Mouse (Mus musculus): ENCODE results near the gene Rpl29. TPM values are rescaled to one million over a fixed set of nuclear protein-coding genes. Genes with fewer than 3 reads are reported as not detected.

The Rpl29 gene
- polyA plus RNA-seq, 1 experiment: 719 TPM

- 0 out of 2 replicates have a peak, but pooled peaks cover 4% of the 10 kb centered on the region for H3K4me1 ChIP-seq (ENCODE audit: control insufficient read depth, insufficient read depth, low read length)
- no peak for TF ChIP-seq CTCF (IDR thresholded peaks at IDR 0.05; ENCODE audit: extremely low read depth, insufficient read depth, low read length)
- TF ChIP-seq POLR2A (IDR thresholded peaks at IDR 0.05; ENCODE audit: extremely low read depth, insufficient read depth, low read length): no peak
- H3K4me3 ChIP-seq (ENCODE audit: insufficient read depth, low read length): no peak overlapping the region
- H3K27ac ChIP-seq (ENCODE audit: insufficient read depth, low read length): no peak overlapping the region
Observed at GRCm38 (mm10) chr9:106466721-106467120, 37.5 kb downstream of the Rpl29 start.

- Histone ChIP-seq H3K27ac (ENCODE audit: insufficient read depth, low read length) (no peak overlapping the region), H3K4me1 (ENCODE audit: control insufficient read depth, insufficient read depth, low read length) (0 out of 2 replicates have a peak, but pooled peaks cover 8% of the 10 kb centered on the region), H3K4me3 (ENCODE audit: insufficient read depth, low read length) (no peak overlapping the region)
- no peak for TF ChIP-seq CTCF (IDR thresholded peaks at IDR 0.05; ENCODE audit: extremely low read depth, insufficient read depth, low read length)
- TF ChIP-seq POLR2A (IDR thresholded peaks at IDR 0.05; ENCODE audit: extremely low read depth, insufficient read depth, low read length): no peak
Observed at GRCm38 (mm10) chr9:106467746-106468145, 38.5 kb downstream of the Rpl29 start.

- no peak overlapping the region for H3K27ac ChIP-seq (ENCODE audit: insufficient read depth, low read length)
- 0 out of 2 replicates have a peak, but pooled peaks cover 6% of the 10 kb centered on the region for H3K4me1 ChIP-seq (ENCODE audit: control insufficient read depth, insufficient read depth, low read length)
- no peak overlapping the region for H3K4me3 ChIP-seq (ENCODE audit: insufficient read depth, low read length)
- no peak for TF ChIP-seq CTCF (IDR thresholded peaks at IDR 0.05; ENCODE audit: extremely low read depth, insufficient read depth, low read length)
- no peak for TF ChIP-seq POLR2A (IDR thresholded peaks at IDR 0.05; ENCODE audit: extremely low read depth, insufficient read depth, low read length)
Observed at GRCm38 (mm10) chr9:106469317-106469716, 40.1 kb downstream of the Rpl29 start.

GRCm38 (mm10) chr9:106469776-106470175, 40.5 kb downstream of the Rpl29 start:
- Histone ChIP-seq H3K4me1 (ENCODE audit: control insufficient read depth, insufficient read depth, low read length) (0 out of 2 replicates have a peak, but pooled peaks cover 5% of the 10 kb centered on the region), H3K4me3 (ENCODE audit: insufficient read depth, low read length) (no peak overlapping the region), H3K27ac (ENCODE audit: insufficient read depth, low read length) (no peak overlapping the region)
- TF ChIP-seq POLR2A (IDR thresholded peaks at IDR 0.05; ENCODE audit: extremely low read depth, insufficient read depth, low read length): no peak
- TF ChIP-seq CTCF (IDR thresholded peaks at IDR 0.05; ENCODE audit: extremely low read depth, insufficient read depth, low read length): no peak

GRCm38 (mm10) chr9:106470991-106471750, 41.9 kb downstream of the Rpl29 start:
- Histone ChIP-seq H3K4me1 (ENCODE audit: control insufficient read depth, insufficient read depth, low read length) (peaks cover 7% of the 10 kb centered on the region; the same call in 1 of the 2 replicates), H3K27ac (ENCODE audit: insufficient read depth, low read length) (peak overlapping the region; percentile 63; the same call in 1 of the 2 replicates), H3K4me3 (ENCODE audit: insufficient read depth, low read length) (no peak overlapping the region)
- TF ChIP-seq POLR2A (IDR thresholded peaks at IDR 0.05; ENCODE audit: extremely low read depth, insufficient read depth, low read length): no peak
- no peak for TF ChIP-seq CTCF (IDR thresholded peaks at IDR 0.05; ENCODE audit: extremely low read depth, insufficient read depth, low read length)

GRCm38 (mm10) chr9:106471892-106472291, 42.6 kb downstream of the Rpl29 start:
- H3K4me3 ChIP-seq (ENCODE audit: insufficient read depth, low read length): no peak overlapping the region
- TF ChIP-seq CTCF (IDR thresholded peaks at IDR 0.05; ENCODE audit: extremely low read depth, insufficient read depth, low read length) (no peak), POLR2A (IDR thresholded peaks at IDR 0.05; ENCODE audit: extremely low read depth, insufficient read depth, low read length) (0 out of 2 replicates have a peak, but pooled peaks have one; percentile 20)
- H3K27ac ChIP-seq (ENCODE audit: insufficient read depth, low read length): peak overlapping the region; percentile 63; the same call in 1 of the 2 replicates
- H3K4me1 ChIP-seq (ENCODE audit: control insufficient read depth, insufficient read depth, low read length): peaks cover 8% of the 10 kb centered on the region; the same call in 1 of the 2 replicates

GRCm38 (mm10) chr9:106472321-106472720, 43.1 kb downstream of the Rpl29 start:
- Histone ChIP-seq H3K27ac (ENCODE audit: insufficient read depth, low read length) (peak overlapping the region; percentile 63), H3K4me3 (ENCODE audit: insufficient read depth, low read length) (no peak overlapping the region), H3K4me1 (ENCODE audit: control insufficient read depth, insufficient read depth, low read length) (peaks cover 8% of the 10 kb centered on the region; the same call in 1 of the 2 replicates)
- TF ChIP-seq CTCF (IDR thresholded peaks at IDR 0.05; ENCODE audit: extremely low read depth, insufficient read depth, low read length): no peak
- TF ChIP-seq POLR2A (IDR thresholded peaks at IDR 0.05; ENCODE audit: extremely low read depth, insufficient read depth, low read length): no peak

- Histone ChIP-seq H3K4me1 (ENCODE audit: control insufficient read depth, insufficient read depth, low read length) (peaks cover 12% of the 10 kb centered on the region; the same call in 1 of the 2 replicates), H3K4me3 (ENCODE audit: insufficient read depth, low read length) (no peak overlapping the region), H3K27ac (ENCODE audit: insufficient read depth, low read length) (no peak overlapping the region)
- TF ChIP-seq CTCF (IDR thresholded peaks at IDR 0.05; ENCODE audit: extremely low read depth, insufficient read depth, low read length) (no peak), POLR2A (IDR thresholded peaks at IDR 0.05; ENCODE audit: extremely low read depth, insufficient read depth, low read length) (no peak)
Observed at GRCm38 (mm10) chr9:106473081-106473752, 44.0 kb downstream of the Rpl29 start.

- Histone ChIP-seq H3K27ac (ENCODE audit: insufficient read depth, low read length) (no peak overlapping the region), H3K4me3 (ENCODE audit: insufficient read depth, low read length) (no peak overlapping the region)
- no peak for TF ChIP-seq POLR2A (IDR thresholded peaks at IDR 0.05; ENCODE audit: extremely low read depth, insufficient read depth, low read length)
- no peak for TF ChIP-seq CTCF (IDR thresholded peaks at IDR 0.05; ENCODE audit: extremely low read depth, insufficient read depth, low read length)
Observed at GRCm38 (mm10) chr9:106473753-106474105, 44.5 kb downstream of the Rpl29 start.

More at GRCm38 (mm10) chr9:106473753-106474105, 44.5 kb downstream of the Rpl29 start:
- H3K4me1 ChIP-seq (ENCODE audit: control insufficient read depth, insufficient read depth, low read length): peaks cover 12% of the 10 kb centered on the region; the same call in 1 of the 2 replicates
